Mouse (Mus musculus): ENCODE data around the gene Rabl6. TPM values are rescaled to one million over a fixed set of nuclear protein-coding genes. Genes with fewer than 3 reads are reported as not detected.

Gene Rabl6
- polyA plus RNA-seq, 1 experiment from 2014 or later: 74.0 TPM

- Histone ChIP-seq H3K4me3 (no peak overlapping the region), H3K36me3 (peaks cover 75% of the 10 kb centered on the region)
These were observed 74.6 kb downstream of the Rabl6 start for GRCm38 (mm10) chr2:25533707-25534106.

More at GRCm38 (mm10) chr2:25533707-25534106, 74.6 kb downstream of the Rabl6 start:
- H3K4me1 ChIP-seq: no peaks in the 10 kb centered on the region
- H3K4me2 ChIP-seq: no peak overlapping the region
- WGBS: 90% methylated on average over 2 of the region's 2 CpGs
- H3K27ac ChIP-seq: no peak overlapping the region
- H3K9me3 ChIP-seq: no peaks in the 10 kb centered on the region
- H3K27me3 ChIP-seq: no peaks in the 10 kb centered on the region
- no peak for ATAC-seq (ENCODE audit: borderline replicate concordance, extremely low read depth, low FRiP score, low TSS enrichment)
- H3K9ac ChIP-seq: no peak overlapping the region

Other genes with a start within 250 kb of the Rabl6 start
- 16.4 and 20.5 TPM in 2 replicates for gene Uap1l1, start 242.8 kb downstream of the Rabl6 start, polyA plus RNA-seq (2015; fragmentation: Nextera tagmentation; extraction: Ambion mirVana)
- gene Sapcd2, start 236.2 kb downstream of the Rabl6 start, polyA plus RNA-seq (2015; fragmentation: Nextera tagmentation; extraction: Ambion mirVana): 42.2 and 45.2 TPM in 2 replicates
- gene Entpd2, start 212.6 kb downstream of the Rabl6 start, polyA plus RNA-seq (2015; fragmentation: Nextera tagmentation; extraction: Ambion mirVana): 2.1 and 3.6 TPM in 2 replicates
- 27.5 and 28.7 TPM in 2 replicates for gene Npdc1, start 209.2 kb downstream of the Rabl6 start, polyA plus RNA-seq (2015; fragmentation: Nextera tagmentation; extraction: Ambion mirVana)
- 0.11 TPM in 1 of 2 replicates, not detected in the other for gene Fut7, start 185.3 kb downstream of the Rabl6 start, polyA plus RNA-seq (2015; fragmentation: Nextera tagmentation; extraction: Ambion mirVana)
- gene Abca2, start 179.8 kb downstream of the Rabl6 start, polyA plus RNA-seq (2015; fragmentation: Nextera tagmentation; extraction: Ambion mirVana): 4.5 and 4.8 TPM in 2 replicates
- 77.9 and 90.3 TPM in 2 replicates for gene Clic3, start 151.7 kb downstream of the Rabl6 start, polyA plus RNA-seq (2015; fragmentation: Nextera tagmentation; extraction: Ambion mirVana)
- gene Paxx, start 147.4 kb downstream of the Rabl6 start, polyA plus RNA-seq (2015; fragmentation: Nextera tagmentation; extraction: Ambion mirVana): 31.5 and 37.0 TPM in 2 replicates
- gene Ptgds, start 138.5 kb downstream of the Rabl6 start, polyA plus RNA-seq (2015; fragmentation: Nextera tagmentation; extraction: Ambion mirVana): 10.2 and 24.3 TPM in 2 replicates
- not detected in 2 replicates for gene Lcn12, start 114.6 kb downstream of the Rabl6 start, polyA plus RNA-seq (2015; fragmentation: Nextera tagmentation; extraction: Ambion mirVana)
- gene Fbxw5, start 107.8 kb downstream of the Rabl6 start, polyA plus RNA-seq (2015; fragmentation: Nextera tagmentation; extraction: Ambion mirVana): 72.8 and 76.2 TPM in 2 replicates
- gene C8g, start 106.8 kb downstream of the Rabl6 start, polyA plus RNA-seq (2015; fragmentation: Nextera tagmentation; extraction: Ambion mirVana): 5.8 and 6.6 TPM in 2 replicates
- 37.1 and 41.3 TPM in 2 replicates for gene Traf2, start 61.6 kb downstream of the Rabl6 start, polyA plus RNA-seq (2015; fragmentation: Nextera tagmentation; extraction: Ambion mirVana)
- gene Edf1, start 50.7 kb downstream of the Rabl6 start, polyA plus RNA-seq (2015; fragmentation: Nextera tagmentation; extraction: Ambion mirVana): 311 and 323 TPM in 2 replicates
- gene Mamdc4, start 33.7 kb downstream of the Rabl6 start, polyA plus RNA-seq (2015; fragmentation: Nextera tagmentation; extraction: Ambion mirVana): 4.5 and 7.1 TPM in 2 replicates
- gene Phpt1, start 33.3 kb downstream of the Rabl6 start, polyA plus RNA-seq (2015; fragmentation: Nextera tagmentation; extraction: Ambion mirVana): 163 and 177 TPM in 2 replicates
- 0.09 TPM in 1 of 2 replicates, not detected in the other for gene Ajm1, start 26.8 kb downstream of the Rabl6 start, polyA plus RNA-seq (2015; fragmentation: Nextera tagmentation; extraction: Ambion mirVana)
- 0.17 and 0.45 TPM in 2 replicates for gene Ccdc183, start 9.2 kb upstream of the Rabl6 start, polyA plus RNA-seq (2015; fragmentation: Nextera tagmentation; extraction: Ambion mirVana)
- 26.8 and 27.2 TPM in 2 replicates for gene Tmem141, start 13.5 kb upstream of the Rabl6 start, polyA plus RNA-seq (2015; fragmentation: Nextera tagmentation; extraction: Ambion mirVana)
- gene Fcna, start 19.5 kb upstream of the Rabl6 start, polyA plus RNA-seq (2015; fragmentation: Nextera tagmentation; extraction: Ambion mirVana): 2.4 and 3.6 TPM in 2 replicates
- gene Lcn8, start 44.6 kb upstream of the Rabl6 start, polyA plus RNA-seq (2015; fragmentation: Nextera tagmentation; extraction: Ambion mirVana): 0.26 and 0.40 TPM in 2 replicates
- gene Lcn5, start 49.4 kb upstream of the Rabl6 start, polyA plus RNA-seq (2015; fragmentation: Nextera tagmentation; extraction: Ambion mirVana): not detected in 2 replicates
- gene Lcn6, start 68.3 kb upstream of the Rabl6 start, polyA plus RNA-seq (2015; fragmentation: Nextera tagmentation; extraction: Ambion mirVana): not detected in 2 replicates
- gene Lcn10, start 74.2 kb upstream of the Rabl6 start, polyA plus RNA-seq (2015; fragmentation: Nextera tagmentation; extraction: Ambion mirVana): not detected in 2 replicates
- gene Obp2a, start 91.5 kb upstream of the Rabl6 start, polyA plus RNA-seq (2015; fragmentation: Nextera tagmentation; extraction: Ambion mirVana): not detected in 2 replicates
- 64.4 and 69.3 TPM in 2 replicates for gene Bmyc, start 98.2 kb upstream of the Rabl6 start, polyA plus RNA-seq (2015; fragmentation: Nextera tagmentation; extraction: Ambion mirVana)
- gene Obp2b, start 128.5 kb upstream of the Rabl6 start, polyA plus RNA-seq (2015; fragmentation: Nextera tagmentation; extraction: Ambion mirVana): not detected in 2 replicates
- not detected in 2 replicates for gene Lcn3, start 157.0 kb upstream of the Rabl6 start, polyA plus RNA-seq (2015; fragmentation: Nextera tagmentation; extraction: Ambion mirVana)
- not detected in 2 replicates for gene Lcn11, start 168.5 kb upstream of the Rabl6 start, polyA plus RNA-seq (2015; fragmentation: Nextera tagmentation; extraction: Ambion mirVana)
- not detected in 2 replicates for gene Gm13539, start 173.7 kb upstream of the Rabl6 start, polyA plus RNA-seq (2015; fragmentation: Nextera tagmentation; extraction: Ambion mirVana)
- not detected in 2 replicates for gene Glt6d1, start 207.3 kb upstream of the Rabl6 start, polyA plus RNA-seq (2015; fragmentation: Nextera tagmentation; extraction: Ambion mirVana)
- gene Lcn9, start 214.6 kb upstream of the Rabl6 start, polyA plus RNA-seq (2015; fragmentation: Nextera tagmentation; extraction: Ambion mirVana): not detected in 2 replicates
- gene Sohlh1, start 238.7 kb upstream of the Rabl6 start, polyA plus RNA-seq (2015; fragmentation: Nextera tagmentation; extraction: Ambion mirVana): not detected in 2 replicates

Data from lung, embryonic 15.5 days (tissue).